Mouse (Mus musculus): ENCODE data around the gene Ppp1cb.

DNA sequence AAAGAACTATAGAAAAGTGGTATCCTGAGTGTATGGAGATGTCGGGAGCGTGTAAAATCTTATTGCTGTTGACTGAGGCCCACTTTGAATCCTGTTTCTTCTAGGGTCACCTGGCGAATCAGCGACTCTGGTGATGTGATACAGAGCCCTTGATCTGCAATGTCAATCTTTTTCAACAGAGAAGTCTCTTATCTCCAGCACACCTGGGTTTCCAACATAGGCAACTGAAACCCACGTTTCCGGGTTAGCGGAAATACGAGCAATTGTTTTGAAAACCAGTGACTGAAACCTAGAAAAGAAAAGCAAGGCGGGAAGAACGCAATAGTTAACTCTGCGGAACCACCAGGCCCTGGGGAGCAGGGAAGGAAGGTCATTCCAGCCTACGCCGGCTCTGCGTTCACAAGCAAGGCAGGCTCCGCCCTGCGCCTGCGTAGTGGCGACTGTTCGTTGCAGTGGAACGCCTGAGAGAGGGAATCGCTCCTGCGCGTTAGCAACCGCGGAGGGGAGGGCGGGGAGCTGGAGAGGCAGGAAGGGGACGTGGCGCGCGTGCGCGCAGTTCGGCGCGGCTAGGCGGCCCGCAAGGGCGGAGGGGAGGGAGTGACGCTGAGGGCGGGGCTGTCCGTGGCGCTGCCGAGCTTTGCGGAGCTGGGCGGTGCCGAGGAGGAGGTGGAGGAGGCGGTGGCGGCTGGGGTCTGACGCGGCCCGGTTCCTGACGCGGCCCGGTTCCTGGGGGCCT is at the start of gene Ppp1cb:
- TF ChIP-seq CTCF (IDR thresholded peaks at IDR 0.05; ENCODE audit: insufficient read depth, low read depth, low read length) (no peak), POLR2A (IDR thresholded peaks at IDR 0.05; ENCODE audit: insufficient read depth, low read depth, low read length) (peak; percentile 88)

Data from olfactory bulb, adult 2 months (tissue).